Mouse (Mus musculus): ENCODE data around the gene Dglucy.

The Dglucy gene

DNA sequence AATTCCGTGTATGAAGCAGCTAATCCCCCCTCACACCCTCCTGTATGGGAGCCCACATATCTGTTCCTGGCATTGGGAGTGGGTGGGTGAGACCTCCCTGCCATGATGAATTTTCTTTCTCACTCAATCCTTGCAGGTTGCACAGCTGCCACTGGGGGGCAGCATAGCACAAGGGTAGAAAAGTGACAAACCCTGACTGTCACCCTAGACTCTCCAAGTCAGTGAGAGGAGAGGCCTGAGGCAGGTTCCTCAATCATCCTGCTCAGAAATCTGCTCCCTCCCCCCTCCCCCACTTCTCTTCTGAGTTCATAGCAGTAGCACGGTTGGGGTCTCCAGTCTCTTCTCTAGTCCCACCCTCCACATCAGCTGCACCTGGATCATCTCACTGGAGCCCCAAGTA is 157.3 kb downstream of the Dglucy start:
- DNase-seq: peak; percentile 83

- DNase-seq: peak; percentile 69
Observed at GRCm38 (mm10) chr12:100936737-100937136, 157.9 kb downstream of the Dglucy start.

DNA sequence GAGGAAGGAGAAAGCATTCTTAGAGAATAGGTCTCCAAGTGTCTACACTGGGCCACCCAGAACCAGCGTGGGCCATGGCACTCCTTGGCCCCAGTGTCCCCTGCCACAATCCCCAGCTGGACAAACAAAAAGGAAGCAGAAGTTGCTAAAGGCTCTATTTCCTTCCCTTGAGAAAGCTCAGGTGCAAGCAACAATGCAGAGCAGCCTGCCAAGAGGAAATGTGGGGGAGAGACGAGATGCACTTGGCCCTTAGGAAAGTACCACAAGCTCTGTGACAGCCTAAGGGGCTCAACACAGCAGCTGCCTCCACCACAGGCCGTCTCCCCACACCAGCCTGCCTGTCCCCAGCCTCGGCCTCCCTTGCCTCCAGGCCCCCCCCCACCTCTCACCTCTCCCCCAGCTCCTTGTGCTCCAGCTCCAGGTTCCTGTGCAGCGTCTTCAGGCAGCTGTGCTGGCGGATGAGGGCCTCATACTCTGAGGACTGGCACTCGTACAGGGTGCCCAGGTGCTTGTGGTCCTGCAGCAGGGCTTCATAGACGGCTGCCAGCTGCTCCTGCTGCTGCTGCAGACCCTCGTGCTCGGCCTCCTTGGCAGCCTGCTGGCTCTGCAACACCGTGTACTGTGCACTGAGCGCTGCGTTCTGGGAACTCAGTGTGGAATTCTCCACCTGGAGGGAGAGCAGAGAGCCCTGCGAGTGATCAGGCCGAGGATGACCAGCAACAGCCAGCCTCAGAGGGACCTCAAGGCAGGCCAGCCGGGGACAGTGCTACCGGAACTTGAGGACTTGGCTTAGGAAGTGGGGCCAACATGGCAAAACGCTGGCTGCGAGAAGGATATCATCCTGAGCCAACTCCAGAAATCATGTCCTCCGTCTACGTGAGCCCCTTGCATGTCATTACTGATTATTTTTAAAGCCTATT is 158.8 kb downstream of the Dglucy start:
- no peak for DNase-seq

GRCm38 (mm10) chr12:100941361-100941760 is 162.5 kb downstream of the Dglucy start:
- DNase-seq: no peak

DNA sequence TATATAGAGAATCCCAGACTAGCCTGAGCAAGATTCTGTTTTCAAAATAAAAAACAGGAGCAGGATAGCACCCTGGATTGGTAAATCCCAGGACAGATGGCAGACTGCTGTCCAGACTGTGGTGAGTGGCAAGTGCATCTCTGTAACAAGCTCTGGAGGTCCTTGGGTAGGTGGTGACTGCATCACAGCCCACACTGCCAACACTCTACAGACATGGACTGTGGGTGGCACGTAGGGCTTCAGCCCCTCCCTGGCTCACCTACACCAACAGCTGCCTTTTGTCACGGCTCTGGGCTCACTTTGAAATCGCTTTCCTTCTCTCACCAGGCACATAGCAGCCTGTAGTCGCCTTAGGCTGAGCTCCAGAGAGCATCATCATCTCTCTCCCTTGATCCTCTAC is 164.3 kb downstream of the Dglucy start:
- DNase-seq: no peak

- DNase-seq: no peak
Observed at GRCm38 (mm10) chr12:100944921-100945336, 166.1 kb downstream of the Dglucy start.

- no peak for DNase-seq
Observed at GRCm38 (mm10) chr12:100945501-100945900, 166.6 kb downstream of the Dglucy start.

- no peak for DNase-seq
Observed at GRCm38 (mm10) chr12:100945948-100946347, 167.1 kb downstream of the Dglucy start.
